Mouse (Mus musculus) heart, embryonic 15.5 days (tissue): ENCODE measurements at regions not wholly inside any gene's neighbourhood (a gene's known extent, or its start where the extent isn't known, plus 50 kb on each side); places are given as distances from the start of the nearest gene placed in this dataset. TPM values are rescaled to one million over a fixed set of nuclear protein-coding genes. Genes with fewer than 3 reads are reported as not detected.

ENCODE experiments used
- microRNA-seq: library from miRNA; unstranded; fragments of <30 nt; microRNA quantifications from one replicate; pipeline ENCODE4, GENCODE M21; 2016

Small RNA genes lying in the stretch of these regions (microRNA-seq; reads per million reads assigned to microRNA genes)
- not detected for gene Gm24271
